Mouse (Mus musculus) activated CD4-positive, CD25-positive, alpha-beta regulatory T cell, adult 4 months (primary cell): ENCODE measurements around the gene Nipal4. TPM values are rescaled to one million over a fixed set of nuclear protein-coding genes. Genes with fewer than 3 reads are reported as not detected.
"Not testable (repeated sequence)": the region's sequence is repeated elsewhere in the genome, so short reads cannot be mapped to it uniquely, and the experiment has no call there.

ENCODE experiments used
- ATAC-seq: one replicate; pipeline ENCODE4 v1.8.0; 2017
- polyA plus RNA-seq, 2 experiments: library from polyadenylated mRNA; unstranded; fragments of 100-300 nt; shearing (Covaris generic); gene quantifications; one replicate each; pipeline ENCODE4 v1.2.1; 2017

The Nipal4 gene
- polyA plus RNA-seq: under 1 TPM in 1 of 2 experiments, not detected in 1; 0.41 TPM

DNA sequence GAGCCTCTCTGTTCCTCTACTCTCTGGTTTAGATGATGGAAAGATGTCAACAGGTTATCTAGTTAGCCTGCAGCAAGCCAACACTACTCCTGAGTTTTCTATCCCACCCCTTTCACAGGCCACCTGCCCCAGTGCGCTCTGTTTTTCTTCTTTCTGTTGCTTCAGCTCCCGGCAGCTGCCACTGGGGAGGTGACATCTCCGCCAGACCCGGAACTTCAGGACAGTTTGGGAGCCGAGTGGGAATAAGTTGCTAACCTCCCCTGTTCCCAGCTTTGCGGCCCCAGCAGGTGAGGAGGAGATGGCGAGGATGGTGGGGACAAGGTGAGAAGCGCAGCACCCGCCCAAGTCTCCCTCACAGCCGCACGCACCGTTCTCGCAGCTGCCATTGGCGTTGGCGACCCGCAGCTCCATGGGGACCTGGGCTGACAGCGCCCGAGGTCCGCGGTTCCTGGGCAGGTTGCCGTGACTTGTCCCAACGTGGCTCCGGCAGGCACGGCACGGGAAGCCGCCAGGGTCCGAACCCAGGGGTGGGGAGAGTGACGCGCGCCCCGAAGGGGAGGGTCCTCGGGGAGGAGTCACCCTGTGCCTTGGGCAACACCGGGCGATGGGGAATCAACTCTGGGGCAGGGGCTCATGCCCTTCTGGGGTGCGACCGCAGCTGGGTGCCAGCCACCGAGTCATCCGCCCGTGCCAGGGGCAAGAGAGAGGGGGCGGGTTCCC is at the start of gene Nipal4:
Gene Nipal4 (minus strand): TSS at position 643 of the 720 bp plus-strand sequence.
- ATAC-seq: peak; percentile 36

DNA sequence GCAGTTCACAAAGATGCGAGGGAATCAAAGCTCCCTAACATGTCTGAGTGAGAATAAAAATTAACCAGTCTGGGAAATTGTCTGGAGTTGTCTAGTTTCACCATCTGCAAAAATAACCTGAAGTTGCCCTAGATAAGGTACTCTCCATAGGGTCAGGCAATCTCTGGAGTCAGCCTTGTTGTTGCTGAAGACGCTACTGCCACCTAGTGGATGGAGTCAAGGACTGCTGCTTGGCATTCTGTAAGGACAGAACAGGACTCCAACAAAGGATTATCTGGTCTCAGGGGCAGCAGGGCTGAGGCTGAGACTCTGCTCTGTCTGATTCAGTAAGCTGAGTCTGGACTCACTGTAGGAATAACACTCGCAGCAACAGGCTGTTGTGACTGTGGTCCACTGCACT is 49.0 kb upstream of the Nipal4 start:
- ATAC-seq: peak; percentile 55

DNA sequence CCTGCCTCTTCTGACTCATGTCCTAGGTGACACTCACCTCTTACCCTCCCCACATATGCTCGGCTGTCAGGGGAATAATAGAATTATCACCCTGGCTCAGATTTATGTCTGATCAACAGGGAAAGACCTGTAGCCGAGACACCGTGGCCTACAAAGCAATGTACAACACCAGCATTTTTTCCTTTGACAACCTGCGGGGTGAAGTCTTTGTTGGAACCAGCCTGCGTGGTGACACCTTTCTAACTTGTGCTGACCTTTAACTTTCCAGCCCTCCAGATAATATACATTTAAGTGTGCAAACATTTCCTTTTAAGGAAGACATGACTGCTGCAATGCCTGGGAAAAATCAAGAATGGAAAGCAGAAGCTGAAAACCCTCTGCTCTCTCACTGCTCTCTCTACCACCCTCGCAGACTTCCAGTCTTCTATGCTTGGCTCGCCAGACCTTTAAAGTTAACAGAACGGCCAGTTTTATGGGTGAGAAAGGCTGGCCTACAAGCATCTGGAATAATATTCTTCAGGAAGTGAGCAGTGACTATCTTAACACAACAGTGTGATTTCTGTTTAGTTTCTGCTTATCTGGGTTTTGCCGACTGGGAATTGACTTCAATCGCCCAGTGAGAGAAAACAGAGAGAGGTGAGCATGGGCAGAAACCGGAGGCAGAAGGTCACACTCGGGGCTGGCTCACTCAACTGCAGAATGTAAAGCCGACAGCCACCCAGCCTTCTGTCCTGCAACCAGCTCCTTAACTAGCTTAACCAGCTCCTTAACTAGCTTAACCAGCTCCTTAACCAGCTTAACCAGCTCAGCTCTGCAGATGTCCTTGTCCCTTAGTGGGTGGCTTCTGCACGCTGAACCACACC is 48.3 kb upstream of the Nipal4 start:
- ATAC-seq: no peak

DNA sequence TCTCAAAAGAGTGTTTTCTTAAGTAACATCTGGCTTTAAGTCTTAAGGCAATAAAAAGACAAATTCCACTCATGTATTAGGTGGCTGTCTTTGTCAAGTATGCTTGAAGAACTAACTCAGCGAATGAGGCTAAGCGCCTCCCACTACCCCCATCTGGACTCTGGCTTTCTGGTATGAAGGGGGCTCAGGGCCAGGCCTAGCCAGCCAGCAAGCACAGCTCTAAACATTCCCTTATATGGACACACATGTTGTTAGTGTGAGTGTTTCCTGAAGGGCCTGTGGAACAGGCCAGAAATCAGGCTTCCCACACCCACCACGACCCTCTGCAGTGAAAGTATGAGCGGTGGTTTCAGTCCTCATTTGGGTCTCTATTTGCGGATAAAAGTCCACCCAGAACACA is 47.5 kb upstream of the Nipal4 start:
- no peak for ATAC-seq

DNA sequence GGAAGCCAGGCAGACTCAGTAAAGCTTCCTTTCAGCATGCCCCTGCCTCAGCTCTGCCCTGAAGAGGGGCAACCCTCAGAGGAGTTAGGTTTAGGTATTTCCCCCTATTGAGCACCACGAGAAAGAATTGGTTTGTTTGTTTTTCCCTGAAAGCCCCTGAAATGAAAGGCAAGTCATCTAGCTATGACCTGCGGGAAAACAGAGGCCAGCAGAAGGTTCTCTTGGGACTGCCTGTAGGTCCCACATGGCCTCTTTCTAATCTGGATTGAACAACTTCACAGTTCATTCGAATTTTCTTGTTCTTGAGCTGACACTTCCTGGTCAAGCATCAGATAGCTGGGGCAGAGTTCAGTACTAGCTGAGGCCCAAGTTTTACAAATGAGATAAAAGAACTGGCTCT is 45.5 kb upstream of the Nipal4 start:
- ATAC-seq: no peak

DNA sequence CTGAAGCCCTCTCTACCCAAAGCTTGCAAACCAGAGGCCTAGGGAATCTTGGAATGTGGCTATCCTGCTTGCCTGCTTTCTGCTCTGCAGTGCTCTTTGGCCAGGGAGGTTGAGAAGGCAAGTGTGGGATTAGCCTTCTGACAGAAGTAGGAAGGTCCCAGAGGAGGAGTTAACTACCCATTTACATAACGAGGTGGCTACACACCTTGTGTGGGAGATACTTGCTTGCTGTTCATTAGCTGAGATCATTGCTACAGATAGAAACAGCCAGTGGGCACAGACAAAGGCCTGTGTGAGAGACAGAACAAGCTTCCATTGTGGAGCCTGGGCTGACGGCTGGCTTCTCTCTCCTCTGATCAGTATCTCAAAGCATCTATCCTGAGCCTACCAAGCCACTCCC is 43.6 kb upstream of the Nipal4 start:
- ATAC-seq: no peak

DNA sequence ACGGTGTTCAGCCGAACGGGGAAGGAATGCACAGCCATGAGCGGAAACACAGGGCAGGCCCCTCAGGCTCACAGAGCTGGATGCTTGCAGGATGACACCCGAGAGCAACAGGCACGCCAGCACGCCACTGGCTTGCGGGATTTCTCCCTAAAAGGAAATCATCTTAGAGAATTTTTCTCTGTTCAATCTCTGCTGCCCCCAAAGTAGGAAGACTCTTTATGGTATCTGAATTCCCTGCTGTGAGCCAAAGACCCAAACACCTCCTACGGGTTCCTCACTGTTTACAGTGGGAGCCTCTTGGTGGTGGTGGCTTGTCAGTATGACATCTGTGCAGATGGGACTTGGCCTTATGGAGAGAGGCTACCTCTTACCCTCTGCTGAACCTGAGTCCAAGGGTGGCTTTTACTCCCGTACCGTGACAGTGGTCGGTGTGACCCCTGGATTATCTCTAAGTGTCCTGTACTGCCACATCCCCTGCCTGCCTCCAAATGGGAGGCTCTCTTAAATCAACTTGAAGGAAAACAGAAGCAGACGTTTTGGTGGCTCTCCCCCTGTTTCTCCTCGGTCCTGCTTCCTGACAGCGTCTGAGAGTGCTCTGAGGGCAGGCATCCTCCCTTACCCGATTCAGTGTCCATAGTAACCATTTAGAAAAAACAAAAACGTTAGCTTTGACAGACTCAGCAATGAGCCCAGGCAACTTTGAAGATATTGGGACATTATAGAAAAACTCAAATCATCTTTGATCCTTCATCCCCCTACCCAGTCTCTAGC is 39.5 kb upstream of the Nipal4 start:
- no peak for ATAC-seq

DNA sequence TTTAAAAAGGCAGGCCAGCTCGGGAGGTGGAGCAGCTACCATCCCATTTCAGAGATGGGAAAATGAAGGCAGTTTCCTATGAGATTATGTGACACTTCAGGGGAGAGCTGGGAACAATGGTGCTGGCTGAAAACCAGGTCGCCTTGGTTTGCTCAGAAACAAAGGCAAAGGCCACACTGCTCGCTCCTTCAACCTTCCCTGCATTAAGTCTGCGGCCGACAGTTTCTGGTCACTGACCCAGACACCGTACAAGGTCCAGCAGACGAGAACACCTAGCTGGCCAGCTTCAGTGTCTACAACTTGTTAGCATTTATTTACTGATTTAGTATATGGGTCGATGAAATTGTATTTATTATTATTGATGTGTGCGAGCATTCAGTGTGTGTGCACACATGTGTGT is 38.5 kb upstream of the Nipal4 start:
- ATAC-seq: no peak

DNA sequence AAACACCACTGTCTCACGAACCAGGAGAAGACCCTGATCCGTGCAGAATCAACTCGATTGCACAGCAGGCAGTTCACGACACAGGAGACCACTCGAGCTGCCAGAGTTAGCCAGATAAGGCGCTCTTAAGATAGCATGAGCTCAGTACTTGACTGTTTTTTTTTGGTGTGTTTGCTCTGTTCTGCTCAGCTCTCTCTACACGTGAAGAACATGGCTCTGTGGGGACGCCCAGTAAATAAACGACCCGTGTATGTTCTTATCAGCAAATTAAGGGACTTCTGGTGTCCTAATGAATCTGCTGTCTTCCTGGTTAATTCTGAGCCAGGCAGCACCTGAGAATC is 36.2 kb upstream of the Nipal4 start:
- ATAC-seq: no peak

DNA sequence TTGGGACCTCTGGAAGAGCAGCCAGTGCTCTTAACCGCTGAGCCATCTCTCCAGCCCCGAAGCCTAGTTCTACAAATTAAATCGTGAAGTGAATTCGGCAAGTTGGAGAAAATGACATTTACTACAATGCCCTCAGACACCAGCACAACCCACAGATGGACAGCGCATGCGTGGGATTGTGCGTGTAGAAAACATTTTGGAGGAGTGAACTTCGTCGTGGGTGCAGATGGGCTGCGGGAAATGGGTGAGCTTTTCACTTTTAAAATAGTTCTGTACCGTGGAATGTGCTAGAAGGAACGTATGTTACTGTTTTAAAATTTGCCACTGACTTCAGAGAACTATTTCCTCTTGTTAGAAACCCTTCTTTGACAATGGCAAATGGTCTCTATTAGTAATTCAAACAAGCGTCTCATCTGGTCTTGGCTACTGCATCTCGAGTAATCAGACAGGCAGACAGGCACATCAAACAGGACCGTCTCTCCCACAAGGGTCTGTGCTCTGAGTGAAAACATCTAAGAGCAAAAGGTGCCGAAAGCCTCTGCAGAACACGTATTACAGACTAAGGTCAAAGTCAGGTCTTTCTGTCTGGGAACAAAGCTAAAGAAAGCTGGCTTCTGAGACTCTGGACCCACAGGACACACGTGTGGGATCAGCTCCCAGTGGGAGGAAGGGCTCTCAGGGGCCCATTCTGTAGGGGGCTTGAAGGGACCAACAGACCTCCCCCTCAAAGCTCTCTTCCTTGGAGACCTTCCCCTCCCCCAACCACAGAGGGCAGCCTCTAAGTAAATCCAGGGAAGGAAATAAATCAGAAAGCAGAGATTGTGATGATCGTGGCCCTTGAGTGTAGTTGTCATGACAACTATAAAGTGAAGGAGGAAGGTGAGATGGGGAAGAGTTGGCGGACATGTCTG is 35.6 kb upstream of the Nipal4 start:
- ATAC-seq: no peak

DNA sequence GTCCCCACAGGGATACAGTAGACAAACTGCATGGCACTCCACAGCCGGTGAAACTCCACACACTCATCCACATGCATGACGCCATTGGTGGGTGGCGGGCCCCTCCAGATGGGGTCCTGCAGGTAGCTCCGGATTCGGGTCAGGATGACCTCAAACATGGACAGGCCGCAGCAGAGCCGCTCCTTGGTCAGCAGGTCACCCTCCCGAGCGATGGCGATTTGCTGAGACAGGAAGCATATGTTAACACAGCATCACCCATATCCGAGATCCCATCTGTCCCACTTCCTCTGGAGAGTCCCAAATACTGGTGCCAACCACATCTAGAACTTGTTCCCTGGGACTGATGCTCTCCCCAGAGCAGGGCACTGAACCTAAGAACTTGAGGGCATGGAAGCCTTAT is 34.4 kb upstream of the Nipal4 start:
- ATAC-seq: no peak

DNA sequence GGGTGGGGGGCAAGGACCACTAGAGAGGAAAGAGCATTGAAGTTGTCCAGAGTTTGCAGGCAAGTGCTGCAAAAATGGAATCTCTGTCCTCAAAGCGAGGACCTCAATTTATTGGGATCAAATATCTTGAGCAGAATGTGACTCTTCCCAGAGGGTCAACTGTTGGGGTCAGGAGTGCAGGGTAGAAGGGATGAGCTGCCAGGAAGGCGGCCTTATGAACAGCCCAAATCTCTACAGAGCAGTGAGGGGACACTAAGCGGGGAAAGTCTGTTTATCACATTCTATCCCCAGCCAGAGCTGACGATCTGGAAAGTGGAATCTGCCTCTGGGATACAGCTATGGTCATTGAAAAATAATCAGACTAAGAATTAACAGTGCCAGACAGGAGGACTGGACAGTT is 27.9 kb upstream of the Nipal4 start:
- ATAC-seq: no peak

DNA sequence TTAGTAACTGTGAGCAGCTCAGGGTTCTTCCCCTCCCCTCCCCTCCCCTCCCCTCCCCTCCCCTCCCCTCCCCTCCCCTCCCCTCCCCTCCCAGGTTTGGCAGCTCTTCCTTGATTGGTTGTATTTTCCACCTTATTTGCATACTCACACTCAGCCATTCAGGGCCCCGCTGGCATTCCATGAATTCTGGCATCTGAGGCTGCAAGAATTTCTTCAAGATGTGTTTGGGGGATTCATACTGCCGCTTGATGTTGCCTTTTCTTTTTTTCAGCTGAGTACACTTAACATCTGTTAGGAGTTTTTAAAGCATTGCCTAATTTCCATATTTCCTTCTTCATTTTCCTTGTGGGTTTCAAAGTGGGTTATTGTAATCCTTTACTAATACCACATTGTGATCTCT is 22.0 kb upstream of the Nipal4 start:
- ATAC-seq: no peak

DNA sequence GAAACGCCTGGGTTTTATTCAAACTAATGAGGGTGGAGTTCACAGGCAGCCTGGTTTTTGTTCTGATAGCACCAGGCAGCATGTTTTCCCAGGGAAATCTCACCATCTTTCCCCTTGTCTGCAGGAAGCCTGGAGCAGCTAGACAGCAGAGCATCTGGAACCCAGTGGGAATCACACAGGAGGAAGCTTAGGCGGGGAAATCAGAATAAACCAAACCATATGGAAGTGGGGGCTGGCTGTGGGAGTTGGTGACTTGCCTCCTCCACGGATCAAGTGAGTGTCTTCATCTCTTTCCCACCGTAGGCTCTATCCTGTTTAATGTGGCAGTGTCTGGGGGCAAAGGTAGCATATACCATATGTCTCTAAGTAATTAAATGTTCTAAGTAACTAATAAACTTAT is 19.2 kb upstream of the Nipal4 start:
- no peak for ATAC-seq

DNA sequence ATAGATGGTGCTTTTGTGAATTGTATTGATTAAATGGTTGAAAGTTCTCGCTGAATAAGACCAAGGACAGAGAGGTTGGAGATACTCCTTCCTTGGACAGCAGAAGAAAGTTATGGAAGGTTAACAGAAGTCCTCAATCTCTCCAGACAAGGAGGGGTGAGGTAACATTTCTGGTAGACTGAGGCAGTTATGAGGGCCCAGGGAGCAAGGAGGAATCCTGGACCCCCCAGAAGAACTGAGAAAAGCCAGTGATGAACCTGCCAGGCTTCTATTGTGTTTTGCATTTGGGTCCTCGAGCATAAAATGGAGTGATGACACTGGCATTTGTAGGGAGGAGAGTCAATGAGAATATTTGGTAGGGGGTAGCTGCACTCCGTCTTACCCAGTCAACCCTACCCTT is 18.6 kb upstream of the Nipal4 start:
- no peak for ATAC-seq

DNA sequence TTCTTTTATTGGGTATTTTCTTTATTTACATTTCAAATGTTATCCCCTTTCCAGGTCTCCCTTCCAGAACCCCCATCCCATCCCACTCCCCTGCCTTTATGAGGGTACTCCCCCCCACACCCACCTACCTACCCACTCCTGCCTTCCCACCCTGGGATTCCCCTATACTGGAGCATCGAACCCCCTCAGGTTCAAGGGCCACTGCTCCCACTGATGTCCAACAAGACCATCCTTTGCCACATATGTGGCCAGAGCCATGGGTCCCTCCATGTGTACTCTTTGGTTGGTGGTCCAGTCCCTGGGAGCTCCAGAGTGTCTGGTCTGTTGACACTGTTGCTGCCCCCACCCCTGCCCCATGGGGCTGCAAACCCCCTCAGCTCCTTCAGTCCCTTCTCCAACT is 15.7 kb upstream of the Nipal4 start:
- ATAC-seq: not testable (repeated sequence)

DNA sequence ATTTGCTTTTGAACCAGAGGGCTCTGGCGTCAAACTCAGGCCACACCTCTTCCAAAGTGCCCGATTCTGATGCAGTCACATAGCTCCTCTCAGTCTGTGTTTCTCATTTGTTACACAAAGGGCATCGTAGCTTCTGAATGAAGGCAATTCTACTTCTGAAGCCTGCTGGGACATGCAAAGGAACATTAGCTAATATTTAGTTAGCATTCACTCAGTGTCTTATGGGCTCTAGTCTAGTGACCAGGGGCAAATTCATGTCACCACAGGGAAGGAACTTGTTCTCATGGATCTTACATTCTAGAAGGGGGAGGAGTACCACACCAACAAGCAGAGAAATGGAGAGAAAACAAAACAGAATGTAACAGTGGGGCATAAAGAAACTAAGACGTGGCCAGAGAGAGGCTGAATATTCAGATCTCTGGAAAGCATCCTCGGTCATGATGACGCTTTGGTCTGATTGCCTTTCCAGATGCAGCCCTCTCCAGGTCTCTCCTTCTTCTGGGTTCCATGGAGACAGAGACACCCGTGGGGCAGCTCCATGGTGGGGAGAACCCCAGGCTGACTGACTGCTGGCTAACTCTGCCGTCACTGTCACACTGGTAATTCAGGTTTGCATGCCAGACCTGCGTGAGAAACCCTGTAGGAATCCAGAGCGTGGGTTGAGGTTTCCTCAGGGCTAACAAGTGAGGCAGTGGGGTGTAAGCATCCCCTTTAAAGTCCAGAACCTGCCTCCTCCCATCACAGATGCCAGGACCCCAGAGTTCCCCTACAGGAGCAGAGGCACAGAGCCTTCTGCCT is 11.1 kb upstream of the Nipal4 start:
- ATAC-seq: no peak

DNA sequence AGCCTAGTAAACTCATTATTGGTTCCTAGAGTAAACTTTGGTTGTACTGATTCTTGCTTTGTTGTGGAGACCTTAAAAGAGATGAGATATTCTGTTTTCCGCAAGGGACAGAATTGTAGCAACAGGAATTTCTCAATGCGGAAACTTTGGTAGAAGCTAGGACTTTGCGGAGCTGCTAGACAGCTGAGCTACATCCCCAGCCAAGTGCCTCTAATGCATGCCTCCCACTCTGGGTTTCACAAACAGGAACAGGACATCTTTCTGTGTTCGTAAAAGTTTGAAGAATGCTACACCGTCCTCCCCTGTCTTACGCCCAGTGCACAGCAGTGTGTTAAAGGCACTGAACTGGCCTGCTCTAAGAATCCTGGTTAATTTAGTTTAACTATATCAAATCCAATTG is 9.8 kb upstream of the Nipal4 start:
- ATAC-seq: no peak

DNA sequence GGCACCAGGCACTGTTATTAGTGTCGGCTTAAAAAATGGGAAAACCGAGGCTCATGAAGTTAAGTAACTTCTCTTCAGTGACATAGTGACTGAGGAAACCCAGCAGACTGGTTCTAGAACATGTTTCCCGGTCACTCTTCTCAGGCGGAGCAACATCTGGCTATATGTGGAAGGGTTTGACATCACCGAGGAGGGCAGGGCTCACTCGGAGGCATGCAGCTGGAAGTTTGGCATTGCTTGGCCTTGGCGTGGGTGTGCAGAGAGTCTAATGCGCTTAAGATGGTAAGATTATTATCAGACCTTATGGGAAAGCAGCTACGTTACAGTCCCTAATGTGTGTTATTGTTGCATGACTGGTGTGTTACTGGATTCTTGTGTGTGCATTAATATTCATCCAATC is 5.8 kb upstream of the Nipal4 start:
- no peak for ATAC-seq

DNA sequence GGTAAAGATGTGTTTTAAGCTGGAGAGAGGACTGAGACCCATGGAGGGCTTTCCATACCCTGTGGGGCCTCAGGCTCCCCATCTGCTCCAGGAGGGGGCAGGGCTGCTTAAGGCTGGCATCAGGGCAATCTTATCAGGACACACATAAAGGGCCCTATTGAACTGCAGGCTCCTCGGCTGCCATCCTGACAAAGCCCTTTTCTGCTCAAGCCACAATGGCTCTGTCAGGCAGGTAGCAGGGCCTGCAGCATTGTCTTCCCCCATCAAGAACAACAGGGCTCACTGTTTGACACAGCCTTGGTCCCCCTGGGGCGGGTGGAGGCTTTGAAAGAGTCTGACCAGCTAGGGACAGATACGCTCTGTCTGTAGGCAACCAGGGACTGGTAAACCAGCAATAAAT is 3.6 kb upstream of the Nipal4 start:
- no peak for ATAC-seq

DNA sequence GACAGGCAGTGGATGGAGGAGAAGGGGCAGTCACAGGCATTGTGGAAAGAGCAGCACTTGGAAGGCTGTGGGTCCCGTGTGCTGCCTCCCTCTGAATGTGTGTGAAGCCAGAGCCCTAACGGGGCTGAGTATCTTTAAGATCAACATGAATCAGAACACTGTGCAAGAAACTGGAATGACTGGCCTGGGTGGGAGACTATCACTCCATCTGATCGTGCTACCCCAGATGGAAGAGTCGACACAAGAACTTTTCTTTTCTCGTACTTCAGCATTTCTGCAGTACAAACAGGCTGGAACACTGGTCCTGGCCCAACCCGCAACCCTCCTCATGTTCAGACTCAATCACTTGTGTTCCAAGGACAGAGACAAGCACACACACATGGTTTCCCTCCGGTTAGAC is 2.2 kb upstream of the Nipal4 start:
- ATAC-seq: no peak

DNA sequence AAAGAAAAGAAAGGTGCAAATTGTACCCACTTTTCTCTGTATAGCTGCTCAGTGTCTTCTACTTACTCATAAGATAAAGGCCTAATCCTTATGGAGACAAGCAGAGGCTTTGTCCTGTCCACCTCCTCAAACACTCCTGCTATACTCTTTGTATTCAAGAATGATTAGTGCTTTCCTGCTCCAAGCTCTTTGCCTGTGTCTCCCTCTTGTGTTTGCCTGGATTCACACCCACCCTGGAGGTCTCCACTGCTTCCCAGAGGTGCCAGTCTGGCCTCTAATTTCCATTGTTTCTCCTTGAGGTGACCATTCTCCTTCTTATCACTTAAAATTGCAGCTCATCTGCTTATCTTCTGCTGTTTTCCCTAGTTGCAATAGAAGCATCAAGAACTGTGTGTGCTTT is 8.8 kb downstream of the Nipal4 start:
- ATAC-seq: no peak
